Mouse (Mus musculus) limb, embryonic 14.5 days (tissue): Measurements from ENCODE around the gene Ngrn. TPM values are rescaled to one million over a fixed set of nuclear protein-coding genes. Genes with fewer than 3 reads are reported as not detected.

Source experiments
- ATAC-seq: fragments of 200-750 bp; cut with Nextera tagmentation; 2 replicates; pipeline ENCODE4 v1.8.0; 2017; ENCODE audit warnings: low read depth, moderate number of reproducible peaks, moderate TSS enrichment; ENCODE audit not compliant: low FRiP score
- DNase-seq: peaks from one replicate; pipeline ENCODE4 v3.0.0-alpha.2; 2015; ENCODE audit warnings: low spot score
- H3K27ac ChIP-seq: fragments of 300-500 bp; sonication (generic); replicated peaks from 2 replicates; pipeline ENCODE4 v1.5.1; 2014; ENCODE audit warnings: low read depth, mild to moderate bottlenecking, low read length, moderate library complexity, mixed read lengths
- H3K27me3 ChIP-seq: fragments of 300-500 bp; sonication (generic); 2 replicates; pipeline ENCODE4 v1.6.1; 2014; ENCODE audit warnings: low read length, mixed read lengths; ENCODE audit not compliant: control insufficient read depth, insufficient read depth
- H3K36me3 ChIP-seq: fragments of 300-500 bp; sonication (generic); 2 replicates; pipeline ENCODE4 v1.6.1; 2014; ENCODE audit warnings: mild to moderate bottlenecking, low read length, moderate library complexity, mixed read lengths; ENCODE audit not compliant: control insufficient read depth, insufficient read depth
- H3K4me1 ChIP-seq: fragments of 300-500 bp; sonication (generic); 2 replicates; pipeline ENCODE4 v1.6.1; 2014; ENCODE audit warnings: antibody characterized with exemption, low read length, mixed read lengths; ENCODE audit not compliant: control insufficient read depth, insufficient read depth
- H3K4me2 ChIP-seq: fragments of 300-500 bp; sonication (generic); replicated peaks from 2 replicates; pipeline ENCODE4 v1.6.1; 2014; ENCODE audit warnings: low read depth, mild to moderate bottlenecking, low read length, moderate library complexity; ENCODE audit not compliant: severe bottlenecking
- H3K4me3 ChIP-seq: fragments of 300-500 bp; sonication (generic); replicated peaks from 2 replicates; pipeline ENCODE4 v1.5.1; 2014; ENCODE audit warnings: low read length
- H3K9ac ChIP-seq: fragments of 300-500 bp; sonication (generic); 2 replicates; pipeline ENCODE4 v1.6.1; 2014; ENCODE audit warnings: mild to moderate bottlenecking, low read depth, low read length, moderate library complexity; ENCODE audit not compliant: severe bottlenecking
- H3K9me3 ChIP-seq: fragments of 300-500 bp; sonication (generic); 2 replicates; pipeline ENCODE4 v1.6.1; 2016; ENCODE audit warnings: low read length; ENCODE audit not compliant: control insufficient read depth
- POLR2A ChIP-seq: fragments of 200-500 bp; IDR thresholded peaks from 2 replicates; pipeline ENCODE4 v1.8.0; 2012; ENCODE audit warnings: inconsistent platforms, mild to moderate bottlenecking, moderate library complexity, borderline replicate concordance; ENCODE audit not compliant: insufficient read depth, insufficient read length; ENCODE audit errors: extremely low read depth
- WGBS: fragments of 180-500 bp; shearing (Covaris S2); extraction: QIAGEN DNeasy Blood & Tissue Kit; methylation state at CpG from one replicate; pipeline ENCODE4 v1.1.7; 2014; 5-methylcytosine and 5-hydroxymethylcytosine counted together
- polyA plus RNA-seq, 2 experiments: library from polyadenylated mRNA; depleted of rRNA in 1 of 2; stranded (reverse) in 1 of 2; unstranded in 1 of 2; fragments of >200 nt; fragmentation: Nextera tagmentation in 1 of 2; extraction: Ambion mirVana in 1 of 2; gene quantifications; 2 replicates each; pipeline versions ENCODE4 v1.2.1 to v1.2.3; 2012 to 2014

The Ngrn gene
- polyA plus RNA-seq, 2 experiments: 49.9 to 51.6 TPM

GRCm38 (mm10) chr7:80287736-80288135 lies 26.7 kb downstream of the Ngrn start:
- Histone ChIP-seq H3K4me1 (no peaks in the 10 kb centered on the region), H3K4me2 (no peak overlapping the region), H3K36me3 (peaks cover 87% of the 10 kb centered on the region), H3K27ac (no peak overlapping the region), H3K4me3 (no peak overlapping the region), H3K9me3 (no peaks in the 10 kb centered on the region), H3K9ac (no peak overlapping the region), H3K27me3 (no peaks in the 10 kb centered on the region)
- ATAC-seq: no peak
- no peak for DNase-seq
- WGBS: 76% methylated on average over 10 of the region's 10 CpGs
- TF ChIP-seq POLR2A: no peak

DNA sequence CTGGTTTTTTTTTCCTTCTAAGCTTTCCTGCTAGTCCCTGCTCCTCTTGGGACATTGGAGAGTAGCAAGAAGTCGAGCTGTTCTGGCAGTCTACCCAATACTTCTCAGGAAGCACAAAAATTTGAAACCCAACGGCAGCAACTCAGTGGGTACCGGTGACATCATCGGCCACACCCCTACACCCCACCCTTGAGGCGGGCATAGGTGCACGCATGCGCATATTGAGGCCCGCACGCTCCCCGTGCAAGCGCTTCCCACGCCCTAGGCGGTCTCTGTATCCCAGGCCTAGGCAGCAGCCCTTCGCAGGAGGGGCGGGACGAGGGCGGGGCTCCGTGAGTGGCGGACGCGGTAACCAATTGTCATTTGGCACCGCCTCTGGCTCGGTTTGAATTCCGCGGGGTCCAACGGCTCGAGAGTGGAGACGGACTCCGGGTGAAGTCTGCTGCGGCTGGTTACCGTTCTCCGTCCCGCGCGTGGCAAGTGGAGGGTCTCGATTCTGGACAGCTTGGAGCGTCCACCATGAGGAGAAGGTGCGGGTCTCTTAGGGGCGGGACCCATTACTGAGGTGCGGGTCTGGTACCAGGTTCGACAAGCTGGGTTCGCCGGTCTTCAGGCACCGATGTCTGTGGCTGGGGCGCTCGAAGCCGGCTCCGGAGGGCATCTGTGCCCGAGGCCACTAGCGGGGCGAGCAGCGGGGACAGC lies 33.2 kb downstream of the Ngrn start, which contains the start of gene Prc1:
TSS of gene Prc1 (plus strand) at position 389 of the 702 bp plus-strand sequence.
- no peaks in the 10 kb centered on the region for H3K27me3 ChIP-seq
- peaks cover 37% of the 10 kb centered on the region for H3K36me3 ChIP-seq
- H3K9ac ChIP-seq: peak within 1 kb of the TSS; percentile 77
- H3K4me2 ChIP-seq: peak within 1 kb of the TSS; percentile 71
- peak within 1 kb of the TSS; percentile 79 for H3K27ac ChIP-seq
- H3K9me3 ChIP-seq: no peaks in the 10 kb centered on the region
- DNase-seq (peak; percentile 99), ATAC-seq (peak; percentile 99)
- peak within 1 kb of the TSS; percentile 87 for H3K4me3 ChIP-seq
- TF ChIP-seq POLR2A: peak; percentile 48; the same call in 1 of the 2 replicates
- H3K4me1 ChIP-seq: peaks cover 8% of the 10 kb centered on the region
- under 1% methylated on average over 52 of the region's 52 CpGs for WGBS

DNA sequence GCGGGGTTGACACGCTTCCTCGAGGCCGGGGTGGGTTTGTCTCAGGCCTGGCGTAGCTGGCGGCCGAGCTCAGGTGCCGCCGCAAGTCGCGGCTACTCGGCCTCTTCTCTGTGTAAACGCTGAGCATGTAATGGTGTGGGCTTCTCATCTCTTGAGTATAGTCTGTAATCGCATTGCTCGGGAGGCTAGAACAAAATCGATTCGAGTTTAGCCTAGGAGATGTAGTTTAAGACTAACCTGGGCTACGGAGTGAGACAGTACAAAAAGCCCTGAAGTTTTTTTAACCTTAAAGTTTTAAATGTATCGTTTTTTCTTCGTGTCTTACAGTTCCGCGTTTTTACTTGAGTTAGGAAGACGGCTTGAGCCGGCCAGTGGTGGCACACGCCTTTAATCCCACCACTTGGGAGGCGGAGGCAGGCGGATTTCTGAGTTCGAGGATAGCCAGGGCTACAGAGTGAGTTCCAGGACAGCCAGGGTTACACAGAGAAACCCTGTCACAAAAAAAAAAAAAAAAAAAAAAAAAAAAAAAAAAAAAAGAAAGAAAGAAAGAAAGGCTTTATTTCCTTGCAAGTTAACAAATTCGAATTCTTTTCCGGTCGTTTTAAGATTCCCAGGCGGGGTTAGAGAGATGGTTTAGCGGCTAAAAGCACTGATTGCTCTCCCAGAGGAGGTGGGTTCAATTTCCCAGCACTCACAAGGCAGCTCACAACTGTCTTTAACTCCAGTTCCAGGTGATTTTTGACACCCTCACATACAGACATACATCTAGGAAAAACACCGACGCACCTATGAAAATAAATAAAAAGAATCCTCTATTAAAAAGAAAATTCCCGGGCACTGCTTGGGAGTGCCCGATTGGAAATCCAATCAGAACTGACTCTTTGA lies 34.0 kb downstream of the Ngrn start:
- 8% methylated on average over 37 of the region's 37 CpGs for WGBS
- Histone ChIP-seq H3K4me1 (peaks cover 8% of the 10 kb centered on the region), H3K4me3 (peak overlapping the region; percentile 87), H3K36me3 (peaks cover 32% of the 10 kb centered on the region), H3K27ac (peak overlapping the region; percentile 79), H3K4me2 (peak overlapping the region; percentile 71), H3K9me3 (no peaks in the 10 kb centered on the region), H3K27me3 (no peaks in the 10 kb centered on the region), H3K9ac (peak overlapping the region; percentile 77)
- no peak for TF ChIP-seq POLR2A
- DNase-seq: peak; percentile 33
- peak; percentile 18; the same call in 1 of the 2 replicates for ATAC-seq

DNA sequence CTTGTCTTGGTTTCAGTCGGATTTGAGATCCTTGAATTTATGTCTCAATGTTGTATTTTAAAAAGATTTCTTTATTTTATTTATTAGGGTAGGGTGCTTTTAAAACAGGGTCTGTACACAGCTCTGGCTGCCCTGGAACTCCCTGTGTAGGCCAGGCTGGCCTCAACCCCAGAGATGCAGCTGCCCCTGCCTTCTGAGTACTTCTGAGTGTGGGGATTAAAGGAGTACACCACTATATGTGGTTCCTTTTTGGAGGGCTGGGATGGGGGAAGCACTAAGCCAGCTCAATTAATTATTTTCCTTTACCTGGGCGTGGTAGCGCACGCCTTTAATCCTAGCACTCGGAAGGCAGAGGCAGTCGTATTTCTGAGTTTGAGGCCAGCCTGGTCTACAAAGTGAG lies 35.4 kb downstream of the Ngrn start:
- Histone ChIP-seq H3K4me3 (no peak overlapping the region), H3K36me3 (peaks cover 31% of the 10 kb centered on the region), H3K4me1 (peaks cover 8% of the 10 kb centered on the region), H3K9me3 (no peaks in the 10 kb centered on the region), H3K27ac (no peak overlapping the region), H3K4me2 (no peak overlapping the region), H3K9ac (no peak overlapping the region), H3K27me3 (no peaks in the 10 kb centered on the region)
- 92% methylated on average over 6 of the region's 6 CpGs for WGBS
- DNase-seq (no peak), ATAC-seq (no peak)
- no peak for TF ChIP-seq POLR2A

- peaks cover 8% of the 10 kb centered on the region for H3K4me1 ChIP-seq
- no peak overlapping the region for H3K4me3 ChIP-seq
- no peak for TF ChIP-seq POLR2A
- DNase-seq (no peak), ATAC-seq (no peak)
- H3K27ac ChIP-seq: no peak overlapping the region
- H3K36me3 ChIP-seq: peaks cover 31% of the 10 kb centered on the region
- H3K27me3 ChIP-seq: no peaks in the 10 kb centered on the region
- H3K4me2 ChIP-seq: 0 out of 2 replicates have a peak overlapping the region, but pooled peaks have one; percentile 3
- WGBS: 85% methylated on average over 3 of the region's 3 CpGs
- H3K9ac ChIP-seq: no peak overlapping the region
- H3K9me3 ChIP-seq: no peaks in the 10 kb centered on the region
Measured at GRCm38 (mm10) chr7:80297041-80297440, 36.0 kb downstream of the Ngrn start.
